Mouse (Mus musculus) testis, adult 2 months (tissue): ENCODE results near the gene Slc26a10.

Experiments used
- CTCF ChIP-seq: fragments of 200-500 bp; IDR thresholded peaks from 2 replicates; pipeline ENCODE4 v1.5.1; 2012; ENCODE audit warnings: low read depth, mild to moderate bottlenecking, inconsistent platforms, low read length, moderate library complexity; ENCODE audit not compliant: control insufficient read depth, insufficient read depth, insufficient replicate concordance
- POLR2A ChIP-seq: fragments of 200-500 bp; IDR thresholded peaks from 2 replicates; pipeline ENCODE4 v1.6.1; 2012; ENCODE audit warnings: low read depth, mild to moderate bottlenecking, inconsistent platforms, low read length, moderate library complexity; ENCODE audit not compliant: control insufficient read depth

DNA sequence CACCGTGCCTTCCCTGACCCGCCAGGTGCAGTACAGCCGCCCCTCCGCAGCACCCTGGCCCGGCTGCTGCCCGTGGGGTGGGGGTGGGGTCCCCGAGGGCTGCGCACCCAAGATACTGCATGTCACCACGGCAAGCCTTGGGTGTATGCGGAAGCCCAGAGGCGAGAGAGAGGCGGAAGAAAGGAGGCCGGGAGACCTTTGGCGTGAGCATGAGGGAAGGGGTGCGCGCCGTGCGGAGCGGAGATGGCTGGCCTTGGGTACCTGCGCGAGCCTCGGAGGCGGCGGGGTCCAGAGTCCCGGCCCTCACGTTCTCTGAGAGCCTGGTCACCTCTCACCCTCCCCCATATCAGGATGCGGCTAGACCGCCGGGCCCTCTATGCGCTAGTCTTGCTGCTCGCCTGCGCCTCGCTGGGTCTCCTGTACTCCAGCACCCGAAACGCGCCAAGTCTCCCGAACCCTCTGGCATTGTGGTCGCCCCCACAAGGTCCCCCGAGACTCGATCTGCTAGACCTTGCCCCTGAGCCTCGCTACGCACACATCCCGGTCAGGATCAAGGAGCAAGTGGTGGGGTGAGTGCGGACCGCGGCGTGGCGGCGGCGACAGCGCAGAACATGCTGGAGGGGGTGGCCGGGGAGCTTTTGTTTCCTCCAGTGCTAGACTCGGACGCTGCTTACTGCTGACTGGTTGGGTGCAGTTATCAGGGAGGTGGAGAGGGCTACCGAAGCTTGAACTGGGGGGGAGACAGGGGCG lies 14.6 kb downstream of the Slc26a10 start:
- TF ChIP-seq CTCF = no peak
- peak; percentile 52; the same call in 1 of the 2 replicates for TF ChIP-seq POLR2A
